Mouse (Mus musculus) CH12.LX (cell line): Measurements from ENCODE around the gene Efemp2.

Experiments
- CHD2 ChIP-seq: IDR thresholded peaks from 2 replicates; pipeline ENCODE4 v1.6.1; 2011; ENCODE audit warnings: low read length, improper control_type of control experiment
- CTCF ChIP-seq, 2 experiments: IDR thresholded peaks in 1 of 2; conservative IDR thresholded peaks in 1 of 2; 2 replicates each; pipeline ENCODE4 v1.5.1; 2011 to 2012; ENCODE audit warnings: low read depth in 2 of 2, low read length in 2 of 2, improper control_type of control experiment in 1 of 2, inconsistent platforms in 1 of 2, mild to moderate bottlenecking in 1 of 2, moderate library complexity in 1 of 2
- NRF1 ChIP-seq: IDR thresholded peaks from 2 replicates; pipeline ENCODE4 v1.6.1; 2014; ENCODE audit warnings: low read depth, mild to moderate bottlenecking, inconsistent platforms, low read length, improper control_type of control experiment, moderate library complexity
- POLR2A ChIP-seq: IDR thresholded peaks from 2 replicates; pipeline ENCODE4 v1.6.1; 2011; ENCODE audit warnings: low read depth, mild to moderate bottlenecking, improper control_type of control experiment, low read length
- POLR2AphosphoS2 ChIP-seq: IDR thresholded peaks from 2 replicates; pipeline ENCODE4 v1.6.1; 2011; ENCODE audit warnings: low read depth, low read length, improper control_type of control experiment
- ZC3H11A ChIP-seq: IDR thresholded peaks from 2 replicates; pipeline ENCODE4 v1.6.1; 2012; ENCODE audit warnings: low read depth, mild to moderate bottlenecking, inconsistent platforms, low read length, improper control_type of control experiment

DNA sequence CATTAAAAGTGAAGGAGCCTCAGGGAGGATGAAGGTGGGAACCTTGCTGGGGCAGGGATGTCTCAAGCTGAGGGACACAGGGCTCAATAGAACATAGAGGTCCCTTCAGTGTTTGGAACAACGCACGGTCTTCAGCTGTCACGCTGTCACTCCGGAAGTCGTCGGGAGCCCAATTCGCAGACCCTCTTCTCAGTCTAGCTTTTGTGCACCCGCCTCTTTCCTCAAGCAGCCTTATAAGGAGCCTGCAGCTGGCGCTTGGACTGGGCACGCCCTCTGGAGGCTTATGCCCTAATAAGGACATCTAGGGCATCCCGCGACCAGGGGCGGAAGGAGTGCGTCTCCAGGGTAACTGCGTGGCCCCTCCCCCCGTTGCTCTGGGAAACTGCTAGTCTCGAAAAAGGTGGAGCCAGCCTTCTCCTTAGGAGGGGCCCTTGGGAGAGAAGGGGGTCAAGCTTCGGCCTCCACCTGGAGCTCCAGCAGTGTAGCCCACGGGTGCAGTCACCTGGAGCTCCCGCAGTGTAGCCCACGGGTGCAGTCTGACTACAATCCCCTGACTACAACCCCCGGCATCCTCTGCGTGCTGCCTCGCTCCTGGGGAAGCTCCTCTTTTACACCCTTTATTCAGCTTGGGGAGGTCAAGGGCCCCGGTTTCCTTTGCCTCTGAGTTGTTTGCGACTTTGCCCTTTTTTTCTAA lies 15.3 kb downstream of the Efemp2 start:
- TF ChIP-seq NRF1 (0 out of 2 replicates have a peak, but pooled peaks have one; percentile 14), CTCF (conservative IDR thresholded peaks at IDR 0.05 in 1 of 2, IDR thresholded peaks at IDR 0.05 in 1 of 2; ENCODE audit: low read depth in 2 of 2, low read length in 2 of 2) (no peak), POLR2AphosphoS2 (no peak), ZC3H11A (no peak), CHD2 (peak; percentile 49; the same call in 1 of the 2 replicates), POLR2A (peak; percentile 93)
